Mouse (Mus musculus) stomach, postnatal 0 days (tissue): ENCODE measurements around the gene Fam118b.

Source experiments
- CTCF ChIP-seq: IDR thresholded peaks from 2 replicates; pipeline ENCODE4 v1.5.1; 2016; ENCODE audit warnings: antibody characterized with exemption, low read depth, mild to moderate bottlenecking, moderate library complexity
- EP300 ChIP-seq: optimal IDR thresholded peaks from 2 replicates; pipeline ENCODE3; 2016; ENCODE audit warnings: antibody characterized with exemption

GRCm38 (mm10) chr9:35257365-35257764 is 10.2 kb downstream of the Fam118b start:
- TF ChIP-seq CTCF: no peak
- no peak for TF ChIP-seq EP300
